Mouse (Mus musculus) left cerebral cortex, postnatal 36 days (tissue): Measurements from ENCODE around the gene Cnih2. TPM values are rescaled to one million over a fixed set of nuclear protein-coding genes. Genes with fewer than 3 reads are reported as not detected.
A peak's percentile ranks its signal among the peaks of the same experiment; 100 is the strongest.

Experiments used
- DNase-seq, 2 experiments: peaks; one replicate each; pipeline ENCODE4 v3.0.0; 2021 to 2022; ENCODE audit warnings: low spot score in 2 of 2, mixed read lengths in 1 of 2
- intact Hi-C: fragments of 180-260 bp; cut with DNase I; formaldehyde crosslinking; loops from one replicate; pipeline ENCODE4 v1.15.1; 2025
- total RNA-seq, 2 experiments: library from RNA; stranded (reverse); gene quantifications; 2 replicates each; pipeline ENCODE4 v1.2.3; 2021

Gene Cnih2
- total RNA-seq, 2 experiments from 2014 or later, result 260 to 267 TPM

GRCm38 (mm10) chr19:5051515-5051914, 46.8 kb downstream of the Cnih2 start:
- intact Hi-C loops, result no loop called here
- DNase-seq, result peak; percentile 17 to 43

DNA sequence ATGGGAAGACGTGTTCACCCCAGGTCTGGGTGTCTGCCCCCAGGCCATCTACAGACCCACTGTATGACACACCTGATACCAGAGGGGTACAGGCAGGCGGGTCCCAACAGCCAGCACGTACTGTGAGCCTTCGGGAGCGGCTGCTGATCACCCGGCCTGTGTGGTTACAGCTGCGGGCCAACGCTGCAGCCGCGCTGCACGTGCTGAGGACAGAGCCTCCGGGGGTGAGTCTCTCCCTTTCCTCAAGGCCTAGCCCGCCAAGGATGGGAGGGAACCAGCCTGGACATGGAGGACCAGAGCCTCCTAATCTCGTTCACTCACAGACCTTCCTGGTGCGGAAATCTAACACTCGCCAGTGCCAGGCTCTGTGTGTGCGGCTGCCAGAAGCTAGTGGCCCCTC, 47.3 kb downstream of the Cnih2 start:
- intact Hi-C loops, result no loop called here
- DNase-seq, result peak; percentile 47 to 49

DNA sequence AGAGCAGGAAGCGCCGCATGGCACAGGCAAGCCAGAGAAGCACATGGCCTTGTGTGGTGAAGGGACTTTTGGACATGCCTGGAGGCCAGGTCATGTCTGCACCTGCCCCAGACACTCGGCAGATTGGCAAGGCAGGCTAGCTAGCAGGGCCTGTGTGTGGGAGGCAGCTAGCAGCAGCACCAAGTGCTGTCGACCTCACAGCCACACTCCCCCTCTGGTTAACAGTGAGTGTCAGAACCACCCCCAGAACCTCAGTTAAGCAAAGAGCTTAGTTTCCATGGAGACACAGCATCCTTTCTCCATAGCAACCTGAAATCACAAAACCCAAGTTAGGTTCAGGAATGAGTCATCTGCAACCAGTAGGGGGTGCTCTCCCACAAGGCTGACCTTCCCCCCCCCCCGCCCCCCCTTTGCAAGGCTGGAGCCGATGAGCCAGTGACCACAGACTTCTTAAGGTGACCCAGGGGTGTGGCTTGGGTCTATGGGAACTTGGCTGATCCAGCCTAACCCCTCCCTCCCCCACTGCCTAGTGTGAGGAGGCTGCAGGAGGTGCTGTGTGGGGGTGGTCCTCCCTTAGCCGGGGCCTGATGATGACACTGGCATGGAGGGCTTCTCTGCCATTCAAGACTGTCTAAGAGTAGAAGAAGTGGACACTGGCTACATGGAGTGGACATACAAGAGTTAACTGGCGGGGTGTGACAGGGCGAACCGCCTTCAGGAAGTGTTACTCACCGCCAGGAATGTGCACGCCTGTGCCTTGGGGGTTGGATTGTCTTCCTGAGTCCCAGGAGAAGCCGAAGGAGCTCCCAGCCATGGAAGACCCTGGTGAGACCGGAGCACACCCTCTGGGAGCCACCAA, 48.0 kb downstream of the Cnih2 start, which contains the start of gene Rin1:
TSS of gene Rin1 (plus strand) at position 435 of the 859 bp plus-strand sequence.
- intact Hi-C loops, result no loop called here
- peak; percentile 73 to 79 for DNase-seq

DNA sequence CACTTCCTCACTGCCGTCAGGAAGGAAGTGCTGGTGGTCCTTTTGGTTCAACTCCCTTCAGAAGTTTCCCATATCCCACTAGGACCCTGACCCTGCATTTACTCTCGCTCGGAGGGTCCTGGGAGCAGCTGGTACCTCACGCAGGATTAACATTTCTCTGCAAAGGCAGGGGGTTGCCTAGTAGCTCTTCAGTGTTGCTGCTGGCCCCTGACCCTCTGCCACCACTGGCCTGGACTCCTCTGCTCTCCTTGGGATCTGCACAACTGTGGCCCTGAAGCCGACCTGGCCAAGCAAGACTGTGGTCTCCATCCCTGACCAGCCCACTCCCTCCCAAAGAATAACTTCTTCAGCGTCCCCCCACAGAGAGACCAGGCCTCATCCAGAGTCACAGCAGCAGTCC, 49.0 kb downstream of the Cnih2 start:
- intact Hi-C loops, result no loop called here

DNA sequence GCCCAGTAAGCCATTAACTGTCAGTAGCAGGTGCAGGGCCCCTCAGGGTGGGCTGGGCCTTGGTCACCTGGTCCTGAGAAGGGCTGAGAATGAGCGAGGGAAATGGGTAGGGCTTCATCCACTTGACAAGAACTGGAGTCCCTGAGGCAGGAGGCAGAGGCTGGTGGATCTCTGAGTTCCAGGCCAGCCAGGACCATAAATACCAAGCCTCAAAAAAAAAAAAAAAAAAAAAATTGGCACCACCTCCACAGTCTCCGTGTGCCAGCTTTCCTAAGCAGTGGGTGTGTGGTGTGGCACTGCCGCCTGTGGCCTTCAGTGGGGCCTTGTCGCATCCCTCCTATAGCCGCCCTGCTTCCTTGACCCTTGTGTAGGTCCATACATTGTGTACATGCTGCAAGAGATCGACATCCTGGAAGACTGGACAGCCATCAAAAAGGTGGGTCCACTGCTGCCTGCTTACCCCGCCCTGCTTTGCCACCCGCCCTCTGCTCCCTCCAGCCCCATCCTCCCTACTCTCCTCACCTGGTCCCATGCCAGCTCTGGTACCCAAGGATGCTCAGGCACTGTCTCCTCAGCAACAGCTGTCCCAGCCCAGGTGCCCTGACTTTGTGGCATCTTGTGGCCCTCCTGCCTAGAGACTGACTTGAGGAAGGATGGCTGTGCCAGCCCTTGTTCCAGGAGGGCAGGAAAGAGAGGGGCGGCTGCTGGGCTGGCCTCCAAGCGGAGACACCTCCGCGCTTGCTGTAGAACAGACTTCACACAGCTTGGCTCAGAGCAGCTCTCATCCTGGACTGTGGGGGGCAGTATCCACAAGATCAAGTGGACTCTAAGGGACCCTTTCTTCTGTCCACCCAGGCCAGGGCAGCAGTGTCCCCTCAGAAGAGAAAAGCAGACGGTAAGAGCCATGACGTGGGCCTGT, 49.9 kb downstream of the Cnih2 start:
- peak; percentile 80 to 85 for DNase-seq
- intact Hi-C loops, result no loop called here

More for the DNA sequence above, 49.0 kb downstream of the Cnih2 start:
- no peak for DNase-seq

GRCm38 (mm10) chr19:5045531-5045930, 52.8 kb downstream of the Cnih2 start:
- intact Hi-C loops, result no loop called here
- DNase-seq, result peak in 1 of 2 experiments; percentile 24

Other genes with a start within 250 kb of the Cnih2 start
- gene Ctsf, start 243.4 kb downstream of the Cnih2 start, total RNA-seq, result 100 to 1,000 TPM; 103 to 112 TPM
- 1 to 10 TPM; 1.6 to 2.2 TPM for gene Actn3, start 220.6 kb downstream of the Cnih2 start, total RNA-seq
- gene Zdhhc24, start 219.9 kb downstream of the Cnih2 start, total RNA-seq, result 10 to 100 TPM; 24.6 to 26.3 TPM
- 10 to 100 TPM; 42.1 to 47.8 TPM for gene Bbs1, start 191.9 kb downstream of the Cnih2 start, total RNA-seq
- gene Dpp3, start 170.2 kb downstream of the Cnih2 start, total RNA-seq, result 10 to 100 TPM; 41.2 to 42.6 TPM
- gene Peli3, start 155.4 kb downstream of the Cnih2 start, total RNA-seq, result 10 to 100 TPM; 25.4 to 32.9 TPM
- gene Mrpl11, start 136.4 kb downstream of the Cnih2 start, total RNA-seq, result 10 to 100 TPM; 50.8 to 64.8 TPM
- gene Npas4, start 108.2 kb downstream of the Cnih2 start, total RNA-seq, result 10 to 100 TPM; 13.7 to 30.9 TPM
- gene Slc29a2, start 74.7 kb downstream of the Cnih2 start, total RNA-seq, result 10 to 100 TPM; 15.0 to 17.2 TPM
- gene B4gat1, start 59.7 kb downstream of the Cnih2 start, total RNA-seq, result 100 to 1,000 TPM; 118 to 135 TPM
- gene AC124502.3, start 59.6 kb downstream of the Cnih2 start, total RNA-seq, result 1 to 10 TPM; 4.6 to 6.1 TPM
- gene Brms1, start 57.2 kb downstream of the Cnih2 start, total RNA-seq, result 10 to 100 TPM; 22.7 to 25.6 TPM
- gene Rin1, start 48.0 kb downstream of the Cnih2 start, total RNA-seq, result 10 to 100 TPM; 70.3 to 88.1 TPM
- gene Cd248, start 30.4 kb downstream of the Cnih2 start, total RNA-seq, result 1 to 10 TPM; 4.6 to 5.1 TPM
- gene Tmem151a, start 13.0 kb downstream of the Cnih2 start, total RNA-seq, result 100 to 1,000 TPM; 152 to 188 TPM
- 10 to 100 TPM; 24.8 to 26.1 TPM for gene Yif1a, start 10.0 kb downstream of the Cnih2 start, total RNA-seq
- gene Rab1b, start 8.6 kb upstream of the Cnih2 start, total RNA-seq, result 100 to 1,000 TPM; 141 to 170 TPM
- gene Klc2, start 20.0 kb upstream of the Cnih2 start, total RNA-seq, result 100 to 1,000 TPM; 255 to 284 TPM
- 10 to 100 TPM; 62.0 to 63.1 TPM for gene Pacs1, start 174.6 kb upstream of the Cnih2 start, total RNA-seq
- gene Sf3b2, start 196.9 kb upstream of the Cnih2 start, total RNA-seq, result 100 to 1,000 TPM; 201 to 202 TPM
- 10 to 100 TPM; 78.9 to 87.4 TPM for gene Gal3st3, start 199.8 kb upstream of the Cnih2 start, total RNA-seq
- gene Catsper1, start 237.2 kb upstream of the Cnih2 start, total RNA-seq, result not detected